Mouse (Mus musculus) urinary bladder, postnatal 4 days (tissue): ENCODE results near the gene Gpr88.

Source experiments
- DNase-seq, 2 experiments: peaks; one replicate each; pipeline ENCODE4 v3.0.0; 2021 to 2022; ENCODE audit warnings: low spot score in 2 of 2

Gpr88 gene

GRCm38 (mm10) chr3:116253077-116253531 is at the start of gene Gpr88:
Gene Gpr88, minus strand, starts transcription at chr3:116253503.
- DNase-seq, result peak; percentile 76

DNA sequence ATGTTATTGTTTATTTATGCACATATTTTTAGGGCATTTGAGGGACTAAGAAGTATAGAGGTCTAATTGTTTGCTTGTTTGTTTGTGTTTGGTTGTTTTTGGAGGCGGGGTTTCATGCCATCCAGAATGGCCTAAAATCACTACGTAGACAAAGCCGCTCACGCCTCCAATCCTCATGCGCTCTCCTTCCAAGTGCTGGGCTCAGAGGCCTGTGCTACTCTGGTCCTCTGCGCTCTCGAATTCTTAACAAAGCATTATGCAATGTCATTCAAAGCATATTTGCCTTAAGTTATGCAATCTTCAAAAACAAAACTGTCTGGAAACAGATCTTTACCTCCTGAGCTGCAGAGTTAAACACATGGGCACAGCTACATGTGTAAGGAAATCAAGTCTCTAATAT is 49.3 kb upstream of the Gpr88 start:
- DNase-seq, result no peak

DNA sequence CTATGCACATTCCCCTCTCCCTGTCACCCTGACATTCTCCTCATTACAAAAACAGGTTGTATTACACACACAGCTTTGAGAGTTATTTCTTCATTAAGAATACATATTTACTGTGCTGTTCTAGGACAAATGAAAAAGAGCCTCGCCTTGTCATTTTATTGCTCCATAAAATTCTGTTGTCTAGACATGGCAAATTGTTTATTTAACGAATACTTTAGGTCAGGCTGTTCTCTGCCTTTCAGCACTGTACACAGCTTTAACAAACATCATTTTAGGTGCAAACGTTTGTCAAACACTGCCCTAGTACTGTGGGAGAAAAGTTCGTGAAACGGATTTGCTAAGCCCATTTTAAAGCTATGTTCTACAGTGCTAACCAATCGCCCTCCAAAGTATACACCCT is 48.5 kb upstream of the Gpr88 start:
- DNase-seq, result no peak

DNA sequence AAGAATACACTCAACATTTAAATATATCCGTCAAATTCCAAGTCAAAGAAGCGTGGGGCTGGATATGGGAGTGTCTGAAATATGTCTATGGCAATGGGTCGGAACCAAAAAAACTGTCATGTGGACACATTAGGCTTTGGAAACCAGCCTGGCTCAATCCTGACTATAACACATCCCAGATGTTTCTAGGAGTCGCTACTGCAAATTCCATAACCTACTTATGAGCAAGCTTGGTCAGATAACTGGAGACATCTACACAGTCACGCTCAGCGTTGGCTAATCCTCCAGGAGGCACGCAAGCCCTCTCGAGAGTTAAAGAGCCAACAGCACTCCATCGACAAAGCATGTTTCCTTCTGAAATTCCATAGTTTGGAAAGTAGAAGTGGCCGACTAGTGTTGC is 45.4 kb upstream of the Gpr88 start:
- DNase-seq, result peak in 1 of 2 experiments; percentile 23

DNA sequence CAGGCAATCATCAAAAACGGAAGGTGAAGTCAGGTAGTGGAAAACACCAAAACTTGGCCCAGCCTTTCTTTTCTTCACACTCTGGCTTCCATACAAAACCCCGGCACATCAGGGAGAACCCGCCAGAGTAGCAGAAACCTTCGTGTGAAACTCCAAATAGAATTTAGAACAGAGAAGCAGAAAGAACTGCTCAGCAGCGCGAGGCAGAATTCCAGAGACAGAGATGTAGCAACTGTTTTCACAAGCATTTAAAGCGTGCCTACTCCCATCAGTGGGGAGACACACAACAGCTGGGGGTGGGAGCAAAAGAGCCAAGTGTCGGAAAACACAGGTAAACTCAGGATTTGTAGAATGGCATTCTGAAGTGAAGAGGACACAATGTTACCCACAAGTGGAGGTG is 44.7 kb upstream of the Gpr88 start:
- peak in 1 of 2 experiments; percentile 26 for DNase-seq

- no peak for DNase-seq
These were observed 43.9 kb upstream of the Gpr88 start for GRCm38 (mm10) chr3:116297170-116297569.

- no peak for DNase-seq
These were observed 36.9 kb upstream of the Gpr88 start for GRCm38 (mm10) chr3:116290041-116290815.

DNA sequence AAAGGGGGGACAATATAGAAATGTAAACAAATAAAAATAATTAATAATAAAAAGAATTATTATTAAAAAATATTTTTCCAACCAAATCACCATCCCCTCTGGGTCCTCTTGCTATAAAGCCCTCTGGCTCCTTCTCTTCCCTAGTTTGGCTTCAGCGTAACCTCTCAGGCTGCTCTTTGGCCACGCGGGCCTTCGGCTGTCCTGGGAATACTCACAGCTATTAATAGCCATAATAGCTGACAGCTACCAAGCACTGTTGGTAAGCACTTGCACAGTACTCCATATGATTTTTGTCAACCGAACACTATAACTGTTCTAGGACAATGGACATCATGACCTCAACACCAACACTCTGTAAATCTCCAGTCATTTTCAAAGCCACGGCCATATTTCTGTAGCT is 35.5 kb upstream of the Gpr88 start:
- no peak for DNase-seq

DNA sequence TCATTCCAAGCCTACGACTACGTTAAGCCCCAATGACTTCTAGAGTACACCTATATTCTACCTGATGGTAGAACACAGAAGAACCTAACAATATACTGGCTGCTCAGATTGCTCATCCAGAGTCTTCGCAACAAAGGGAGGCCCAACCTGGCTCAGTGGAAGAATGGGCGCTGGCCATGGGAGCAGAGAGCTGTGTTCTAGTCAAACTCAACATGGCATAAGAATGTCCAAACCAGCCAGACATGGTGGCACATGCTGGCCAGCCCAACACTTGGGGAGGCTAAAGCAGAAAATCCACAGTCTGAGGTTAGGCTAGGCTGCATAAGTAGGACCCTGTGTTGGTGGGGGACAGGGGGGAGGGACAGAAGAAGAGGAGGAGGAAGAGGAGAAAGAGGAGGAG is 31.4 kb upstream of the Gpr88 start:
- DNase-seq, result no peak

DNA sequence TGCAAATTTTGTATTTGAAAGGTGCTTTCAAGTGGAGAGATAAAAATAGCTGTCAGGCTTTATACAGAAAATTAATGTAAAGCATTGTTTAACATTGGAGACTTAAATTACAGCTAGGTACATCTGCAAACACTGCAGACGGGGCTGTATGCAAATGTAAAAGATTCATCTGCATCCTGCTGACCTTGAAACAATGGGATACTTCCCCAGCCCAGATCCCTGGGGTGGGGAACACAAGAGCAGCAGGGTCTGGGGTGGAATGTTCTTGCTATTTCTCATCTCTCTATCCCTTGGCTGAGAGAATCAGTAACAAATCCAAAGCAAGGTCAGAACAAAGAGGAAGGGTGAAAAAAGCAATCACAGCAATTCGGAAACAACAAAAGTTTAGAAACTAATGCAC is 30.7 kb upstream of the Gpr88 start:
- DNase-seq, result no peak

GRCm38 (mm10) chr3:116281663-116282062 is 28.4 kb upstream of the Gpr88 start:
- DNase-seq, result no peak

- no peak for DNase-seq
These were observed 23.8 kb upstream of the Gpr88 start for GRCm38 (mm10) chr3:116277146-116277545.

DNA sequence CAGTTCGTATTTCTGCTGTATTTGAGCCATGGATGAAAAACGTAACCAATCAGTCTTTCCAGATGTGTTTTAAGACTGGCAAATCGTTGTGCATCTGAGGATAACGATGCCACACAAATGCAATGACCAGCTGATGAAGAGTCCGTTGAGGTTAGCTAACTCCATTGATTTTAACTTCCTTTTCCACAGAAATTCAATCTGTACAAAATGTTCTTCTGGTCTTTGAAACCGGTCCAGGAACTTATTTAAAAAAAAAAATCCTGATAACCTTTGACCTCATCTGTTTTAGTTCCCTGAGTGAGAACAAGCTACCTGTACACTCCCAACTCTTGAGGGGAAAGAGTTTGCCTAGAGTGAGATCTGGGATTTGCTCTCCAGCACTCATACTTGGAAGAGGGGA is 18.4 kb upstream of the Gpr88 start:
- DNase-seq, result no peak

GRCm38 (mm10) chr3:116267036-116267654 is 13.8 kb upstream of the Gpr88 start:
- no peak for DNase-seq

DNA sequence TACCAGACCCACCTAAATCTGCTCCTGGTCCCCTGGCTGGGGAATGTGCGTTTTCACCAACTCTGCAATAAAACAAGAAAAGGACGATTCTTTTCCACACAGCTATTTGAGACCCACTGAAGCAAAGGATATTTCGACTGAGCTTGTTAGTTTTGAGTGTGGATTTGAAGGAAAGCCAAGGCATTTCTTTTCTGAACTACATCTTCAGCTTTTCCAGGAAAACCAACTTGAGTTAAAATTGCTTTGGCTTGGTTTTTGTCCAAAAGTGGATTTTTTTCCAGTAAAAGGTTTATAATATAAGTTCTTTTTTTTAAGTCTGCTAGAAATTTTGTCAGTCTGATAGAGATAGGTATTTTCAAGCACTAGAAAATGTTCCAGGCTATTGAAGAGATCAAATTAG is 13.1 kb upstream of the Gpr88 start:
- DNase-seq, result no peak

- no peak for DNase-seq
These were observed 10.7 kb upstream of the Gpr88 start for GRCm38 (mm10) chr3:116263977-116264376.

- DNase-seq, result no peak
These were observed 9.8 kb upstream of the Gpr88 start for GRCm38 (mm10) chr3:116263061-116263460.

DNA sequence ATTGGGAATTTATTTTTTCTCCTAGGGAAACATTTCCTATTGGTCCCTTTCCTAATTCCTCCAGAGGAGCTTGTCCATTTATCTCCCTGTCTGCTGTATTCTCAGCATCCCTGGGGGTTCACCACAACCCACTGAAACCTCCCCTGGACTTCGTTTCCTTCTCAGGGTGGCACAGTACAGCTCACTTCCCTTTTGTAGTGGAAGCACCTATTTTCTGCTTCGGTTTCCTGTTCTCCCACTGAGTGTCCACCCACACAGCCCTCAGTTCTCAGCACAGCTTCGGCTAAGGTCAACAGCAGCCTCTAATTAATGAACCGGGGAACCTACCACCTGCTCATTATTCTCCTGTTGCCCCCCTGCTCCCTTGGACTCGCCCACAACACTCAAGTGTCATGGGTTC is 2.8 kb upstream of the Gpr88 start:
- DNase-seq, result no peak

DNA sequence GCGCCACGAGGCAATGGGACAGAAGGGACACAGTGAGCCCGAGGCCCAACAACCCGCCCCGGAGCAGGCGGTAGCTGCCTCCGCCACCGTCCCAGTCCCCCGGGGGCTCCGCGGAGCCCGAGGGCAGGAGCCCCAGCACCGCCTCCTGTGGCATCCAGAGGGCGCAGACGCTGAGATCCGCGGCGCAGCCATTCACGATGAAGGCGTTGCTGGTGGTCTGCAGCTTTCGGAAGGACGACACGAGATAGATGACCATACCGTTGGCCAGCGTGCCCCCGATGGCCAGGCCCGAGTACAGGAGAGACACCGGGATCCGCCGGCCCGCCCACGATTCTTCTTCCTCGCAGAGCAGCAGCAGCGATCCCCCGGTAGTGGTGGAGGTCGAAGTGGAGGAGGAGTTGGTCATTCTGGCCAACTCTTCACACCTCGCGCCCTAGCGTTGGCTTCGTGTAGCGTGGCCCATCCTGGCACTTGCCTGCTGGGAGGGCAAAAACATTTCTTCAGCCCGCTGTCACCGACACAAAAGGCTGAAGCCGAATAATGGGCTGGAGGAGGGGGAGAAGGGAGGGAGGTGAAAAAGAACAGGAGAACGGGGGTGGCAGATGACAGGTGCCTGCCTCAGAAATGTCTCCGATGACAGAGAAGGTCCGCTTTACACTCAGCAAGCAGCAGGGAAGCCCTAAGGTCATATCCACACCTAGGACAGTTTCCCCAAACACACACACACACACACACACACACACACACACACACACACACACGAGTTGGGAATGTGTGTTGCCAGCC is 855 bp downstream of the Gpr88 start:
- DNase-seq, result peak in 1 of 2 experiments; percentile 25

GRCm38 (mm10) chr3:116251481-116252254 is 1.6 kb downstream of the Gpr88 start:
- peak in 1 of 2 experiments; percentile 23 for DNase-seq

GRCm38 (mm10) chr3:116249026-116249425 is 4.3 kb downstream of the Gpr88 start:
- DNase-seq, result no peak

GRCm38 (mm10) chr3:116244476-116244875 is 8.8 kb downstream of the Gpr88 start:
- no peak for DNase-seq
